In genomic region chr4:54332261-54332660, GRCm38 (mm10) we compare ENCODE assay signal across 16 mouse cellular contexts.
DNase-seq lines count a peak whose midpoint lies in the region; ATAC-seq and TF ChIP-seq lines count a peak whose summit lies in the region.
"Had no signal": no experiment of that assay in that cellular context is flagged by ENCODE, and none has a peak within 500 bp of the region (broad histone marks: within the 10 kb centered on the region; RNA-seq: fewer than 3 reads in every experiment).

No protein-coding gene starts in this region.

- no peak for TF ChIP-seq CTCF in gastrocnemius, adult 2 months (IDR thresholded peaks at IDR 0.05)

- peaks cover 24% of the 10 kb centered on the region for H3K4me1 ChIP-seq in hindbrain, embryonic 15.5 days (replicated peaks)
- peaks cover 4% of the 10 kb centered on the region; the same call in 1 of the 2 replicates for H3K4me1 ChIP-seq in neural tube, embryonic 14.5 days (ENCODE audit: control insufficient read depth, insufficient read depth, low read length)

- H3K27me3 ChIP-seq in hindbrain, embryonic 15.5 days = no peaks in the 10 kb centered on the region
- no peaks in the 10 kb centered on the region for H3K27me3 ChIP-seq in neural tube, embryonic 14.5 days (ENCODE audit: control insufficient read depth, insufficient read depth, low read length)

- 59% methylated on average over 7 of the region's 7 CpGs for WGBS in hindbrain, embryonic 15.5 days
- WGBS in neural tube, embryonic 14.5 days = 64% methylated on average over 7 of the region's 7 CpGs

- H3K4me3 ChIP-seq in gastrocnemius, adult 2 months = no peak overlapping the region
- no peak overlapping the region for H3K4me3 ChIP-seq in hindbrain, embryonic 15.5 days
- no peak overlapping the region for H3K4me3 ChIP-seq in neural tube, embryonic 14.5 days (ENCODE audit: low read depth, low read length)
- H3K4me3 ChIP-seq: erythroblast, embryonic 14.5 days had no signal

- H3K9me3 ChIP-seq in hindbrain, embryonic 15.5 days = no peaks in the 10 kb centered on the region
- no peaks in the 10 kb centered on the region for H3K9me3 ChIP-seq in neural tube, embryonic 14.5 days (ENCODE audit: control insufficient read depth, low read length)

- peak overlapping the region; percentile 24; the same call in 1 of the 2 replicates for H3K27ac ChIP-seq in gastrocnemius, adult 2 months
- peak overlapping the region; percentile 44; the same call in 1 of the 2 replicates for H3K27ac ChIP-seq in hindbrain, embryonic 15.5 days (replicated peaks)
- peak overlapping the region; percentile 35 for H3K27ac ChIP-seq in neural tube, embryonic 14.5 days (ENCODE audit: low read depth, low read length)

- no peak overlapping the region for H3K4me2 ChIP-seq in hindbrain, embryonic 15.5 days
- H3K4me2 ChIP-seq in neural tube, embryonic 14.5 days (ENCODE audit: low read depth, low read length) = no peak overlapping the region

- intact Hi-C loops in gastrocnemius, adult 2 months (cut with DNase I) = loop anchor here (10.0 kb wide), 1 partner anchor 613 kb away; the partner anchor contains the start of gene Zfp462

- H3K9ac ChIP-seq in hindbrain, embryonic 15.5 days = no peak overlapping the region
- H3K9ac ChIP-seq in neural tube, embryonic 14.5 days (replicated peaks; ENCODE audit: low read depth, low read length) = no peak overlapping the region

- DNase-seq in gastrocnemius, adult 2 months = no peak
- no peak for DNase-seq in gastrocnemius, adult 8-10 months (ENCODE audit: low spot score in 2 of 2)
- peak; percentile 7 for DNase-seq in ovary, postnatal 36 days (ENCODE audit: low spot score)
- DNase-seq in ovary, postnatal 14 days (ENCODE audit: low spot score) = no peak
- DNase-seq in kidney, adult 9 months = no peak
- DNase-seq: cerebellum, adult 11 months; gastrocnemius, postnatal 25 days; heart, postnatal 36 days; layer of hippocampus, adult 9-11 months; lung, adult 2 months; right cerebral cortex, postnatal 14 days; thymus, postnatal 14 days had no signal

- H3K36me3 ChIP-seq in hindbrain, embryonic 15.5 days = no peaks in the 10 kb centered on the region
- H3K36me3 ChIP-seq in neural tube, embryonic 14.5 days (ENCODE audit: control insufficient read depth, insufficient read depth, low read length) = no peaks in the 10 kb centered on the region

- no peak for ATAC-seq in hindbrain, embryonic 15.5 days (ENCODE audit: low FRiP score, low read depth)
- ATAC-seq in neural tube, embryonic 14.5 days (ENCODE audit: low read depth) = no peak
- ATAC-seq in cerebellum, adult (ENCODE audit: insufficient number of reproducible peaks, low FRiP score, low TSS enrichment) = no peak
